Mouse (Mus musculus) layer of hippocampus, adult 18-20 months (tissue): Measurements from ENCODE around the gene Actbl2. TPM values are rescaled to one million over a fixed set of nuclear protein-coding genes. Genes with fewer than 3 reads are reported as not detected.

Source experiments
- DNase-seq, 2 experiments: peaks; one replicate each; pipeline ENCODE4 v3.0.0; 2022; ENCODE audit warnings: low spot score in 2 of 2
- long read RNA-seq: library from polyadenylated mRNA; stranded (forward); transcript quantifications from one replicate; pipeline ENCODE4 v2.0.0, GENCODE M21; 2021
- total RNA-seq, 2 experiments: library from RNA; stranded (reverse); gene quantifications; 2 replicates each; pipeline ENCODE4 v1.2.3; 2021

The Actbl2 gene
- total RNA-seq: not detected
- long read RNA-seq: 0 reads

DNA sequence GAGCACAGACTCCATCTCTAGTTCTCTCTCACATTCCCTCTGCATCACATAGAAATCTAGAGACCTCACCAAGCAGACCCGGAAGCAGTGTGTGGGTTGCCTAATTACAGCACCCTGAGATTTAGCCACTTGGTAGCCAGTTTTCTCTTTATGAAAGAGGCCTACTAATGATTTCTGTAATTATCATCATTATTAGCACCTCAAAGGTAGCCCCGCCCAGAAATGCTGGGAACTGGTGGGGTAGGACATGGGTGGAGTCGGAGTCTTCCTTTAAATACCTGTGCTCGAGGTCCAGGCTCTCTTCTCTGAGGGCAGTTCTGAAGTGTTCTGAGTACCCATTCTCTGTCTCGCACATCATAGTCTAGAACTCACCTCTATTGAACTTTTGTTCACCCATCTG lies at the start of gene Actbl2:
Gene Actbl2, plus strand, starts transcription at position 301 of the 400 bp plus-strand sequence.
- DNase-seq: no peak

GRCm38 (mm10) chr13:111210649-111211378 lies 44.0 kb upstream of the Actbl2 start:
- DNase-seq: no peak

- DNase-seq: no peak
Measured at GRCm38 (mm10) chr13:111228768-111229167, 26.0 kb upstream of the Actbl2 start.

DNA sequence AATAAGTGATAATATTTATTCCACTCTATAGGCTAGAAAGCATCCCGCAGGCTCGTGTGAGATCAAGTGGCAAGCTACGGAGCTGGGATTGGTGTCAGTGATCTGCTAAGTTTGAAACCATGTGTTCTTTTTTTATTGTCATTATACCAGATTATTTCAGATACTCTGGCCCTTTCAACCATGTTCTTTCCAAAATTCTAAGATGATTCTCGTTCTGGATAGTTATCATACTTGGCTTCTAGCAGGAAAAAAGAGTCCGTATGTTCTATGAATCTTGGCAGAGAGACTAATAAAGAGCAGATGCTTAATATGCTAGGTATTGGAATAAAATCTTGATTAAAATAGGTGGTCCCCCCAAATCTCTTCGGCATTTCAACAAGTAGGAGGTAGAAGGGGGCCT lies 25.3 kb upstream of the Actbl2 start:
- no peak for DNase-seq

DNA sequence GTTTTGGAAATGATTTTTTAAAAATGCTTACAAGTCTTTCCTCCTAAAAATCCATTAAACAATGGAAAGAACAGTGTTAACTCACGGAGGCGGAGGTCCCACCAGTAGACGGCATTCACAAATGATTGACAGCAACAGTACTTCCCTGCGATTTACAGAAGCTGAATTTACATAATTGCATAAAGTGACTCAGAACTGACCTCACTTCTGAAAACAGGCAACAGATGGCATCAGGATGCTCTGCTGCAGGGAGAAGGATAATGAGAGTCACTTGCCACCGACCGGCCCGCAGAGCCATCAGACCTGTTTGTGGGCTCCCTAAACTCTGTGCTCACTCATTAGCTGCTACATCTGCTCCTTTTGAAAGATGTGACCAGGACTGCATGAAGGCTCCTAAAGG lies 22.4 kb upstream of the Actbl2 start:
- DNase-seq: peak in 1 of 2 experiments; percentile 48

DNA sequence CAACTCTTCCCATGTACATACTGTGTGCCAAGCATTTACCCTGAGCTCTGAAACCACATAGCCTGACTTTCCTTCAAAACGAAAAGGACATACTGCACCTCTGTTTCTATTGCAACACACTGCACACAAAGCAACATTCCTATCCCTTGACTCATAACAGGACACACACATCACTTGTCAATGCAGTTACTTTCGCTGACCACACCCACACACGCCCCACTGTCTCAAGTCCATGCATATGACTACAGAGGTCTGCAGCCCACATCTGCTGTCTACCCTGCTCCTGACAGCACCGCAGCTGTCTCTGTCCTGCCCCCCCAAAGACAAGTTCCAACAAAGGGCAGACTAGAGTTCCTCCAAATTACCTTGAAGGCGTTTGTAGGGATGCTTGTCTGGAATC lies 21.5 kb upstream of the Actbl2 start:
- no peak for DNase-seq

DNA sequence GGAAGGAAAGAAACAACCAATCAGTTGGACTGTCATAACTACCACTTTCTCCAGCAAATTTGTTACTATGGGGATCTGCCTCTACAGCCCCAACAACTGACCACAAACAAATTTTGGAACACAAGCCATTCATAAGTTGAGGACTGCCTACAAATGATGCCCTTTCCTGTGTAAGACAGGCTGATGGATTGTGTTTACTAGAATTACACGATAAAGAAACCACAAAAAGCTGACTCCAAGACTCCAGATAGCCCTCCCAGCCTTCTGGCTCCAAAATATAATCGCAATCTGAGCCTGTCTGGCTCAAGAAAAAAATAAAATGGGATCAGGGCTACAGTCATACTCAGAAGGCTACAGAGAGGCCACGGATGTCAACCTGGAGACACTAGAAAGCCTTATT lies 20.2 kb upstream of the Actbl2 start:
- DNase-seq: no peak

GRCm38 (mm10) chr13:111235719-111236166 lies 19.1 kb upstream of the Actbl2 start:
- DNase-seq: peak in 1 of 2 experiments; percentile 66

DNA sequence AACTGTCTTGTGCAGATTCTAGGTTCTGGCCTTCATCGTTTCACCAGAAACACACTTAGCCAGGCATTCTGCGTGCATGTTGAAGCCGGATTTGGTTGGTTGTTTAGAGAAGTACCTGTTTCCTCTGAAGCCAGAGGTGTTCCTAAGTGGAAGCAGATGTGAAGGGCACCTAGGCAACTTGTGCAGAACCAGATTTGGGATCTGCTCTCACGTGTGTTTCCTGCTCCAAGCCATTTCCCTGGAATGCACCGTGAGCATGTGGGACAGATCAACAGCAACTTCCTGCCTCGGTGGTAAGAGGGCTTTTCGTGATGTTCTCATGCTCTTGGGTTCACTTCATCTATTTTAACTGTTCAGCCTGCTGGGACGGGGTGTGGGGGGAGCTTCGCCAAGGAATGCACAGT lies 18.4 kb upstream of the Actbl2 start:
- no peak for DNase-seq

GRCm38 (mm10) chr13:111237296-111237695 lies 17.5 kb upstream of the Actbl2 start:
- no peak for DNase-seq

DNA sequence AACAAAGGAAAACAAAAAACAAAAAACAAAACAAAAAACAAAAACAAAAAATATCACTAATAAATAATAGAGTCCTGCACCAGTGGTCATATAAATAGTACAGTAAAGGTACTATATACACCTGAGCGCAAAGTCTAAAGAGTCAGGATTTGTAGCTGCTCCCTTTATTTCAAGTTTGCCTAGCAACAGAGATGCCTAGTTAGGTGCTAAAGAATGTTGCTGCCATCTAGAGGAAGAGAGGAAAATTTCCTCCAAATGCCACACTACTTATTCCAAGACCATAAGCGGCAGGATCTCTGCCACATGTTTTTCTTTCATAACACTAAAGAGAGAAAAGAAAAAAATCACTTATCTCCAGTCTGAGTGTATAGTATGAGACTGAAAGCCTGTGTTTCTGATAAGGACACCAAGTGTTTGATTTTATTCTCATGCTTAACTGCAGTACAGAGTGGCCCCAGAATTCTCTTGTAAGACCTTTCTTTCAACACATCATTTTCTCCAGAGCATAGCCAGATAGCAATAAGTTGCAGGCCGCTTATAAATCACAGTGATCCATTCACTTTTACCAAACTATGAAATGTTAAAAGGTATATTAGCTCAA lies 16.8 kb upstream of the Actbl2 start:
- peak in 1 of 2 experiments; percentile 49 for DNase-seq

GRCm38 (mm10) chr13:111251106-111251505 lies 3.7 kb upstream of the Actbl2 start:
- DNase-seq: no peak

- no peak for DNase-seq
Measured at GRCm38 (mm10) chr13:111251795-111252194, 3.0 kb upstream of the Actbl2 start.

GRCm38 (mm10) chr13:111258016-111258415 lies 3.2 kb downstream of the Actbl2 start:
- no peak for DNase-seq

DNA sequence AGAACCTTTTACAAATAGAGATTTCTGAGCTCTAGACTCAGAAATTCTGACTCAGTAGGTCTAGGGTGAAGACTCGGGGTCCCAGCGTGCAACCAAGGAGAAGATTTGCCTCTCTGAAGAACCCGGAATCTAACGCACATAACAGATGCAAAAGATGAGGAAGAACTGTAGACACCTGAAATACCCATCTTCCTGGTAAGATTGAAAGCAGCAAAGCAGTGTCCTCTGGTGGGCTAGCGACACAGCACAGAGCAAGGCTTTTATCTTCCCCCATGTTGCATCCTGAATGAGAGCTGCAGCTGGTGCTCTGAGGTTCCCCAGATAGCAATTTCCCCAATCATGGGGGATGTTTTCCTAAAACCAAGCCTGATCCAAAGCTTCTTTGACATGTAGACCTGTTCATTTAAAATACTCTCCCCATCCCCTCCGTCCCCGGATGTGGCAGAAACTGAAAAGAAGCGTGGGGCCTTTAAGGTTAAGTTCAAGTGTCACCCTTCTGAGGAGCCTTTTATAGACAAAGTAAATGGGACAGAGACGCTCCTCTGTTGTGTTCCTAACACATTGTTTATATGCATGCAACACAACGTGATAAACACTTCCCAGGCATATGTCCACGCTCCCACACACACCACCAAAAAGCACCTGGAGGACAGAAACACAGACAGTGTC lies 3.7 kb downstream of the Actbl2 start:
- no peak for DNase-seq

DNA sequence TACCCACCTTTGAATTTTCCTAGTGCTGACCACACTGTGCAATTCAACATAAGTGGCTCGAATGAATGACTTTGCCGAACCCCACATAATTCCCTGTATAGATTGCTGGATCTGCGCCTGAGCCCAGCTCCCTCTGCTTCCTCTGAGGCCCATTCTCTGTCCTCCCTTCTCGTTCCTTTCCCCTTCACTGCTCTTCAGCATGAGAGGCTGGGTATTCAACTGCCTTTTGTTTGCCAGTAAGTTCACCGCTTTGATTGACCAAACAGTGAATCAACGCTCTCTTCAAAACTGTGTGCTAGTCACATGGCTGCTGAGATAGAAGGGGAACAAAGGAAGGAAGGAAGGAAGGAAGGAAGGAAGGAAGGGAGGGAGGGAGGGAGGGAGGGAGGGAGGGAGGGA lies 4.3 kb downstream of the Actbl2 start:
- DNase-seq: no peak

GRCm38 (mm10) chr13:111259711-111260110 lies 4.9 kb downstream of the Actbl2 start:
- no peak for DNase-seq

DNA sequence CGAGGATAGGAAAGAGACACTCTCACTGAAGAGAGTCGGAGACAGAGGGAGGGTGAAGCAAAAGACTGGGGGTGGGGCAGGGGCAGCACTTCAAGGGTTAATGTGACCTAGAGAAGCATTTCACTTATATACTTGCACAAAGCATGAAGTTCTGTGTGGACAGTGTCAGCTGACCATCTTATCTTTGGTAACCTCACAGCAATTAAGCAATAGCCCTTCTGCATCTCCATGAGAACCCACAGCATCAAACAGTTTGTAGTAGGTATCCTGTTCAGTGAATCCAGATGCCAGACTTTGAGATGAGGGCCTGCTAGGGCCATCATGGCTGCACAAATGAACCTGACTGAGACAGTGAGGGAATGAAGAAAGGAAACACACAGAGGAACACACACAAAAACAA lies 8.4 kb downstream of the Actbl2 start:
- DNase-seq: no peak

- no peak for DNase-seq
Measured at GRCm38 (mm10) chr13:111263758-111264157, 8.9 kb downstream of the Actbl2 start.

DNA sequence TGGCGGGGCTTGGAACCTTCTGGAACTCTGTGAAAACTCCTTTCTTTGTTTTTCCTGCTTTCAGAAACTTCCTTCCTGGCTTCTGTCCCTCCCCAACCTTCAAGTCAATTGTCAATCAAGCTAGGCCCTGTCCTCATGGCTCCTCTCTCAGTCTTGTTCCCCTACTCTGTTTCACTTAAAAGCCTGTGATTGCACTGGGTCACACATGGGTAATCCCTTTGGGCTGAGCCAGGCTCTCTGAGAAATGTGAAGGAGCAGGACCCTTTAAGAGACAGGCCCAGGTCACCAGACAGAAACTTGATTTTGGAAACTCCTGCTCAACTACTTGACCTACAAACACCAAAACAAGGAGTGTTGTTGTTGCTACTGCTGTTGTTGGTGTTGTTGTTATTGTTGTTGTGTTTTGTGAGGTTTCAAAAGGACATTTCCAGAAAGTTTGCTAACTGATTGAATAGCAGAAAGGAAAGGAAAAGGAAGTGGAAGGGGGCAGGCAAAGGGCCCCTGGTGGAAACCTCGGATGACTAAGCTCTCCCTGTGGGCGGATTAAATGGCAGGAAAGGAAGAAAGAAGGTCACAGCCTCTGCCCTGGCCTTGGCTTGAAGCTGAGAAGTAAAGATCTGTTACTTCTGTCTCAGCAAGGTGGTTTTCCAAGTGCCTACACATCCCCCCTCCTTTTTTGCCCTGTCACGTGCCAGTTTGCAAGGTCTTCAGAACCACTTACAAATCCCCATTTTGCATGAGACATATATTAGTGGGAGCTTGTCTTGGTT lies 10.6 kb downstream of the Actbl2 start:
- no peak for DNase-seq

DNA sequence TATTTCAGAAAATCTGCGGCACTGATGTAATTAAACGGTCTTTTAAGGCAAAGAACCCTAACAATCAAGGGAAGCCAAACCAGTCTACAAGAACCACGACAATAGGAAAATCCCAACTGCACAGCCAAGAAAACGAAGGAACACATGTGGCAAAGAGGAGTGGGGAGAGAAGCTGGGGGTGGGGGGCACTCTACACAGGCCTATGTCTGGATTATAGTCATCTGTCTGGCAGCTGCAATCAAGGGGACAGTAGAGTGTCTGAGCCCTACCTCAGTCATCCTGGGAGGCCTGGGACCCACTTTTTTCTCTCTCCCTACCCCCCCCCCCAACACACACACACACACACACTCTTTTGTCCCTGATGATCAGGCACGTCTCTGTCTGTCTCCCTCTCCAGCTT lies 12.0 kb downstream of the Actbl2 start:
- DNase-seq: no peak

DNA sequence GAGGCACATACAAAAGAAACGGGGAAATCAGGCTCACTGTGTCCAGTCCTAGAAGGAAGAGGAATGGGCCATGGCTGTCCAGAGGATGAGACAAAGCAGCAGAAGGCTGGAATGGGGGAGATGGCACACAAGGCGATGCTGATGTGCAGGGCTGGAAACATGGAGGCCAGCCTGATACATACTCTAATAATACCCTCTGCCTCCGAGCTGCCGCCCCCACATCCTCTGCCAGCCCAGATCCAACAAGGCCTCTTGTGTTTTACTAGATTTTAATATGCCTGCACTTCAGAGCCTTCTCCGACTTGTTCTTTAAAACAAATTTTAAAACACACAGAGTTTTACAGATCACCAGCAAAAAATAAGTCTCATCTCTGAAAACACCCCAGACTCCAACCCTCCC lies 14.2 kb downstream of the Actbl2 start:
- peak in 1 of 2 experiments; percentile 37 for DNase-seq
